Mouse (Mus musculus): ENCODE measurements around the gene Zc3h15. TPM values are rescaled to one million over a fixed set of nuclear protein-coding genes. Genes with fewer than 3 reads are reported as not detected.

The Zc3h15 gene
- polyA plus RNA-seq, 1 experiment: 41.9 TPM

GRCm38 (mm10) chr2:83669988-83670387 lies 25.8 kb downstream of the Zc3h15 start:
- Histone ChIP-seq H3K27me3 (ENCODE audit: control insufficient read depth) (no peaks in the 10 kb centered on the region), H3K4me1 (ENCODE audit: control insufficient read depth) (no peaks in the 10 kb centered on the region), H3K9me3 (ENCODE audit: control insufficient read depth, low read length) (no peaks in the 10 kb centered on the region), H3K36me3 (ENCODE audit: control insufficient read depth) (peaks cover 63% of the 10 kb centered on the region), H3K4me3 (replicated peaks) (no peak overlapping the region)
- TF ChIP-seq TAL1 (IDR thresholded peaks at IDR 0.05; ENCODE audit: low read length) (no peak), GATA1 (IDR thresholded peaks at IDR 0.05; ENCODE audit: low read length) (no peak)

GRCm38 (mm10) chr2:83671843-83672242 lies 27.6 kb downstream of the Zc3h15 start:
- H3K4me1 ChIP-seq (ENCODE audit: control insufficient read depth): no peaks in the 10 kb centered on the region
- peaks cover 63% of the 10 kb centered on the region for H3K36me3 ChIP-seq (ENCODE audit: control insufficient read depth)
- H3K9me3 ChIP-seq (ENCODE audit: control insufficient read depth, low read length): no peaks in the 10 kb centered on the region
- H3K4me3 ChIP-seq (replicated peaks): no peak overlapping the region
- TF ChIP-seq TAL1 (IDR thresholded peaks at IDR 0.05; ENCODE audit: low read length) (no peak), GATA1 (IDR thresholded peaks at IDR 0.05; ENCODE audit: low read length) (no peak)
- H3K27me3 ChIP-seq (ENCODE audit: control insufficient read depth): no peaks in the 10 kb centered on the region

GRCm38 (mm10) chr2:83673067-83673466 lies 28.8 kb downstream of the Zc3h15 start:
- H3K9me3 ChIP-seq (ENCODE audit: control insufficient read depth, low read length): no peaks in the 10 kb centered on the region
- no peak for TF ChIP-seq GATA1 (IDR thresholded peaks at IDR 0.05; ENCODE audit: low read length)
- no peak for TF ChIP-seq TAL1 (IDR thresholded peaks at IDR 0.05; ENCODE audit: low read length)
- peaks cover 51% of the 10 kb centered on the region for H3K36me3 ChIP-seq (ENCODE audit: control insufficient read depth)

GRCm38 (mm10) chr2:83673843-83674242 lies 29.6 kb downstream of the Zc3h15 start:
- Histone ChIP-seq H3K9me3 (ENCODE audit: control insufficient read depth, low read length) (no peaks in the 10 kb centered on the region), H3K4me3 (replicated peaks) (no peak overlapping the region), H3K36me3 (ENCODE audit: control insufficient read depth) (peaks cover 46% of the 10 kb centered on the region), H3K27me3 (ENCODE audit: control insufficient read depth) (no peaks in the 10 kb centered on the region), H3K4me1 (ENCODE audit: control insufficient read depth) (no peaks in the 10 kb centered on the region)
- TF ChIP-seq TAL1 (IDR thresholded peaks at IDR 0.05; ENCODE audit: low read length): no peak
- no peak for TF ChIP-seq GATA1 (IDR thresholded peaks at IDR 0.05; ENCODE audit: low read length)

More at GRCm38 (mm10) chr2:83673067-83673466, 28.8 kb downstream of the Zc3h15 start:
- Histone ChIP-seq H3K4me3 (replicated peaks) (no peak overlapping the region), H3K27me3 (ENCODE audit: control insufficient read depth) (no peaks in the 10 kb centered on the region), H3K4me1 (ENCODE audit: control insufficient read depth) (no peaks in the 10 kb centered on the region)

- TF ChIP-seq TAL1 (IDR thresholded peaks at IDR 0.05; ENCODE audit: low read length) (no peak), GATA1 (IDR thresholded peaks at IDR 0.05; ENCODE audit: low read length) (no peak)
- Histone ChIP-seq H3K36me3 (ENCODE audit: control insufficient read depth) (peaks cover 41% of the 10 kb centered on the region), H3K9me3 (ENCODE audit: control insufficient read depth, low read length) (no peaks in the 10 kb centered on the region), H3K4me3 (replicated peaks) (no peak overlapping the region), H3K4me1 (ENCODE audit: control insufficient read depth) (no peaks in the 10 kb centered on the region), H3K27me3 (ENCODE audit: control insufficient read depth) (no peaks in the 10 kb centered on the region)
Observed at GRCm38 (mm10) chr2:83674421-83674820, 30.2 kb downstream of the Zc3h15 start.

DNA sequence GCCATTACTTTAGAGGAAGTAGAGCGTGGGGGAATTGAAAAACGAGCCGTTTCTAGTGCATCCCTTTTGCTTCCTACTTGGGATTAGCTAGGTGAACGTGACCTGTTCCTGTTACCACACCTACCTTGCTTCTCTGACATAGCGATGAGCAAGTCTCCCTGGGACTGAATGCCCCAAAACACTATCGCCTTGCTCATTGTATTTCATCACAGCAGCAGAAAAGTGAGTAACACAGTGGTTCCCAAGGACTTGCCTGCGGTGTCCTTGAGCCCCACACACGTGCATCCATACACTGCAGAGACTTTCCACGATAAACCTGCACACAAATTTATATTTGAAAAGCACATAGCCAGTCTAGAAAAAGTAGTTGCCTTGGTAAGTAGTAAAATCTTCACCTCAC lies 30.7 kb downstream of the Zc3h15 start:
- Histone ChIP-seq H3K4me3 (replicated peaks) (no peak overlapping the region), H3K36me3 (ENCODE audit: control insufficient read depth) (peaks cover 37% of the 10 kb centered on the region), H3K27me3 (ENCODE audit: control insufficient read depth) (no peaks in the 10 kb centered on the region), H3K9me3 (ENCODE audit: control insufficient read depth, low read length) (no peaks in the 10 kb centered on the region), H3K4me1 (ENCODE audit: control insufficient read depth) (no peaks in the 10 kb centered on the region)
- no peak for TF ChIP-seq TAL1 (IDR thresholded peaks at IDR 0.05; ENCODE audit: low read length)
- TF ChIP-seq GATA1 (IDR thresholded peaks at IDR 0.05; ENCODE audit: low read length): no peak

DNA sequence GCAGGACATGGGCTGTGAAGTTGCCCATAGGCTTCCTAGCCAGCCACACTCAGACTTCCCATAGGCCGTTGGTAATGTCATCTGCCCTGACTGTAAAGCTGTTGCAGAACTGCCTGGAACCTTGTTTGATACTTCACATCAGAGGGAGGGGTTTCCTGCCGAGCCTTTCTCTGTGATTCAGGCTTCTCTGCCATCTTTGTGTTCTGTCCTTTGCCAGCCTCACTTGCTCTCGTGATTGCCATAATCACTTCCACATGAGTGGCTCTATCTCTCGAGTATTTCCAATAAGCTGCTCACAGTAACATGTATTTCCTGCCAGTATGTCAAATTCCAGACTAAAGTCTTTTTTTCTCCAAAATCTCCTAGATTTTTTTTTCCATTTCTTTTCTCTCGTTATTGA lies 31.4 kb downstream of the Zc3h15 start:
- TF ChIP-seq TAL1 (IDR thresholded peaks at IDR 0.05; ENCODE audit: low read length) (no peak), GATA1 (IDR thresholded peaks at IDR 0.05; ENCODE audit: low read length) (no peak)
- Histone ChIP-seq H3K9me3 (ENCODE audit: control insufficient read depth, low read length) (no peaks in the 10 kb centered on the region), H3K36me3 (ENCODE audit: control insufficient read depth) (peaks cover 35% of the 10 kb centered on the region), H3K4me3 (replicated peaks) (no peak overlapping the region), H3K27me3 (ENCODE audit: control insufficient read depth) (no peaks in the 10 kb centered on the region), H3K4me1 (ENCODE audit: control insufficient read depth) (no peaks in the 10 kb centered on the region)

- Histone ChIP-seq H3K4me1 (ENCODE audit: control insufficient read depth) (no peaks in the 10 kb centered on the region), H3K36me3 (ENCODE audit: control insufficient read depth) (peaks cover 35% of the 10 kb centered on the region), H3K9me3 (ENCODE audit: control insufficient read depth, low read length) (no peaks in the 10 kb centered on the region), H3K4me3 (replicated peaks) (no peak overlapping the region), H3K27me3 (ENCODE audit: control insufficient read depth) (no peaks in the 10 kb centered on the region)
- TF ChIP-seq TAL1 (IDR thresholded peaks at IDR 0.05; ENCODE audit: low read length) (no peak), GATA1 (IDR thresholded peaks at IDR 0.05; ENCODE audit: low read length) (no peak)
Observed at GRCm38 (mm10) chr2:83676226-83676870, 32.1 kb downstream of the Zc3h15 start.

DNA sequence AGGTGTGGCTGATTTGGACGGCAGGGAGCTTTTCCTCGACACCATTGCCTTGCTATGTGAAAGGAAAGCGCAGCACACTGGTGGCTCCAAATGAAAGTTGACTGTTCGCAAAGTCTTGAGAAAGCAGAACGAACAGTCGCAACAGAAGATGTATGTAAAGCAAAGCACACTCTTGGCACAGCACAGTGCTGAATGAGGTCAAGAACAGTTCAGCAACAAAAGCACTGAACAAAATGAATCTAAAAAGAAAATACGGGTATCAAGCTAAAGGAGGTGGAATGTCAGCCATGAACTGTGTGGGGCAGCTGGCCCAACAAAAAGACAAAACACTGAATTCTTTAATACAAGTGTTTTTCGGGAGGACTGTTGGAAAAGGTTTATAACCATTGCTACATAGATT lies 37.1 kb downstream of the Zc3h15 start:
- Histone ChIP-seq H3K36me3 (ENCODE audit: control insufficient read depth) (no peaks in the 10 kb centered on the region), H3K4me1 (ENCODE audit: control insufficient read depth) (no peaks in the 10 kb centered on the region), H3K27me3 (ENCODE audit: control insufficient read depth) (no peaks in the 10 kb centered on the region), H3K4me3 (replicated peaks) (no peak overlapping the region), H3K9me3 (ENCODE audit: control insufficient read depth, low read length) (no peaks in the 10 kb centered on the region)
- no peak for TF ChIP-seq GATA1 (IDR thresholded peaks at IDR 0.05; ENCODE audit: low read length)
- no peak for TF ChIP-seq TAL1 (IDR thresholded peaks at IDR 0.05; ENCODE audit: low read length)

DNA sequence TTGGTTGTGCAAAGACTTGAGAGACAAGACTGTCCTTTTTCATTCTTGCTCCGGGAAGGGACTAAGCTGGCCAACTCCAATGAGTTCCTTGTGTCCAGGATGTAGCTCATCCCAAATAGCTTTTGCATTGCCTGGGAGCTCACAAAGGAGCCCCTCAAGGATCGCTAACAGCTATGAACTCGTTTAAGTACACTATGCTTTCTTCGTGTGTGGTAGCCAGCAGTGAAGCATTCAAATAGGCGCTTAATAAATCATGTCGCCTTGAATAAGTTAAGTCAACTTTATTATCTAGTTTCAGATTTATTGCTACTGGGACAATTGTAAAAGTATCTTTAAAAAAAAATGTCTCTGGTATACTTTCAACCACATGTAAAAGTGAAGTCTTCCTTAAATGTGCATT lies 37.5 kb downstream of the Zc3h15 start:
- Histone ChIP-seq H3K36me3 (ENCODE audit: control insufficient read depth) (no peaks in the 10 kb centered on the region), H3K27me3 (ENCODE audit: control insufficient read depth) (no peaks in the 10 kb centered on the region), H3K9me3 (ENCODE audit: control insufficient read depth, low read length) (no peaks in the 10 kb centered on the region), H3K4me3 (replicated peaks) (no peak overlapping the region), H3K4me1 (ENCODE audit: control insufficient read depth) (no peaks in the 10 kb centered on the region)
- TF ChIP-seq TAL1 (IDR thresholded peaks at IDR 0.05; ENCODE audit: low read length) (no peak), GATA1 (IDR thresholded peaks at IDR 0.05; ENCODE audit: low read length) (no peak)

All from erythroblast, embryonic 14.5 days (primary cell).